Mouse (Mus musculus) CH12.LX (cell line): Measurements from ENCODE around the gene Gm37240.

ENCODE experiments used
- CHD1 ChIP-seq: IDR thresholded peaks from 2 replicates; pipeline ENCODE4 v1.6.1; 2012; ENCODE audit warnings: low read depth, low read length, improper control_type of control experiment, inconsistent platforms
- CHD2 ChIP-seq: IDR thresholded peaks from 2 replicates; pipeline ENCODE4 v1.6.1; 2011; ENCODE audit warnings: low read length, improper control_type of control experiment
- CTCF ChIP-seq, 2 experiments: IDR thresholded peaks in 1 of 2; conservative IDR thresholded peaks in 1 of 2; 2 replicates each; pipeline ENCODE4 v1.5.1; 2011 to 2012; ENCODE audit warnings: low read depth in 2 of 2, low read length in 2 of 2, improper control_type of control experiment in 1 of 2, inconsistent platforms in 1 of 2, mild to moderate bottlenecking in 1 of 2, moderate library complexity in 1 of 2
- MAX ChIP-seq: IDR thresholded peaks from 2 replicates; pipeline ENCODE4 v1.6.1; 2011; ENCODE audit warnings: low read length, improper control_type of control experiment
- MXI1 ChIP-seq: IDR thresholded peaks from 2 replicates; pipeline ENCODE4 v1.6.1; 2011; ENCODE audit warnings: mild to moderate bottlenecking, low read depth, low read length, improper control_type of control experiment
- NELFE ChIP-seq: IDR thresholded peaks from 2 replicates; pipeline ENCODE4 v1.6.1; 2011; ENCODE audit warnings: low read depth, low read length, improper control_type of control experiment
- SIN3A ChIP-seq: IDR thresholded peaks from 2 replicates; pipeline ENCODE4 v1.6.1; 2012; ENCODE audit warnings: low read length, improper control_type of control experiment, inconsistent platforms
- TBP ChIP-seq: conservative IDR thresholded peaks from 2 replicates; pipeline ENCODE4 v1.6.1; 2011; ENCODE audit warnings: low read depth, low read length, improper control_type of control experiment
- UBTF ChIP-seq: IDR thresholded peaks from 2 replicates; pipeline ENCODE4 v1.6.1; 2012; ENCODE audit warnings: low read depth, mild to moderate bottlenecking, inconsistent platforms, low read length, improper control_type of control experiment, moderate library complexity

DNA sequence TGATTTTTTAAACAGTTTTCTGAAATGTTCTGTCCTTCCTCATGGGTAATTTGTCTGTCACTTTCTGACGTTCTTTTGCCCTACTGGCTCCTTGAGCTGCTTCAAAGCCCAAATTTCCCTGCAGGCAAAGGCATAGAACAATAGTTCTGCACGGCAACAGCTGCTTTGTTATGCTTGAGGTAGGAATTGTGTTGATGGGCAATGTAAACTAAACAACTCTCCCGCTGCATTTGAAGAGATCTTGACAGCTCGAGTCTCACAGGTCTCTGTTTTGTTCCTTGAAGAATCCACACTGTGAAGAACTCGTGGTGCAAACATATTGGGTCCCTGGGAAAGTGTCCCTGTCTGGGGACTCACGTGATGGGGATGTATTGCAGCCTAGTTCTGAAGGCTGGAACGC lies 746.8 kb downstream of the Gm37240 start:
- no peak for TF ChIP-seq CTCF (conservative IDR thresholded peaks at IDR 0.05 in 1 of 2, IDR thresholded peaks at IDR 0.05 in 1 of 2; ENCODE audit: low read depth in 2 of 2, low read length in 2 of 2)
- TF ChIP-seq UBTF: no peak
- no peak for TF ChIP-seq MXI1
- TF ChIP-seq MAX: no peak
- no peak for TF ChIP-seq CHD1
- TF ChIP-seq SIN3A: no peak
- TF ChIP-seq TBP: no peak
- TF ChIP-seq NELFE: no peak
- no peak for TF ChIP-seq CHD2
